Mouse (Mus musculus) bone marrow, adult 2 months (tissue): ENCODE measurements at regions not wholly inside any gene's neighbourhood (a gene's known extent, or its start where the extent isn't known, plus 50 kb on each side); places are given as distances from the start of the nearest gene placed in this dataset.

ENCODE experiments used
- CTCF ChIP-seq: fragments of 200-500 bp; IDR thresholded peaks from 2 replicates; pipeline ENCODE4 v1.5.1; 2011; ENCODE audit warnings: low read length, control low read depth; ENCODE audit not compliant: control insufficient read depth, insufficient read depth
- POLR2A ChIP-seq: fragments of 200-500 bp; IDR thresholded peaks from 2 replicates; pipeline ENCODE4 v1.6.1; 2011; ENCODE audit warnings: low read depth, mild to moderate bottlenecking, control low read depth, low read length, borderline replicate concordance; ENCODE audit not compliant: control insufficient read depth

DNA sequence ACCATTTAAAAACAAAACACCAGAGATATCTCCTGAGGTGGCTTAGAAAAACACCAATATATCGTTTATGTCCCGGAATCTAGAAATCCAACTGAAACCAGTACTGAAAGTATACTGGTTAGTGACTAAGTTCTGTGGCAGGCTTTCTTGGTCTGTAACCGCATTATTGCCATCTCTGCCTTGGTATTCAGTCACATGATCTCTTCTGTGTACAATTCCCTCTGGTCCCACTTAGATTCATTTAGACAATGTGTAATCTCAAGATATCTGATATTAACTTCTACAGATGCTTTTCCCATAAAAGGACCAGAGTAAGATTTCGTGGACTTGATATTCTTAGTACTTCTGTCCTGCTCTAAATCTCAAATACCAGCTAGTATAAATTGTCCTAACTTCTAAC, 414.7 kb downstream of the Ptprc start:
- TF ChIP-seq CTCF (no peak), POLR2A (no peak)
